Mouse (Mus musculus): ENCODE results near the gene Cmtm8.

Cmtm8 gene

GRCm38 (mm10) chr9:114785432-114786125 is 58.4 kb downstream of the Cmtm8 start:
- no peak for DNase-seq

- DNase-seq = peak; percentile 77
These were observed 62.3 kb downstream of the Cmtm8 start, which contains the start of gene Cmtm7 for GRCm38 (mm10) chr9:114781526-114782212. Cmtm7 (minus strand) TSS chr9:114781856.

GRCm38 (mm10) chr9:114780746-114781525 is 63.0 kb downstream of the Cmtm8 start:
- peak; percentile 40 for DNase-seq

- DNase-seq = no peak
These were observed 63.8 kb downstream of the Cmtm8 start for GRCm38 (mm10) chr9:114779984-114780745.

GRCm38 (mm10) chr9:114778877-114779276 is 65.1 kb downstream of the Cmtm8 start:
- no peak for DNase-seq

GRCm38 (mm10) chr9:114778047-114778390 is 65.9 kb downstream of the Cmtm8 start:
- DNase-seq = no peak

- no peak for DNase-seq
These were observed 66.5 kb downstream of the Cmtm8 start for GRCm38 (mm10) chr9:114777178-114778046.

- DNase-seq = no peak
These were observed 67.6 kb downstream of the Cmtm8 start for GRCm38 (mm10) chr9:114776361-114776760.

GRCm38 (mm10) chr9:114775272-114775671 is 68.7 kb downstream of the Cmtm8 start:
- DNase-seq = no peak

- no peak for DNase-seq
These were observed 69.3 kb downstream of the Cmtm8 start for GRCm38 (mm10) chr9:114774629-114775028.

- DNase-seq = no peak
These were observed 72.4 kb downstream of the Cmtm8 start for GRCm38 (mm10) chr9:114771565-114771964.

GRCm38 (mm10) chr9:114770224-114770623 is 73.7 kb downstream of the Cmtm8 start:
- DNase-seq = peak; percentile 76

GRCm38 (mm10) chr9:114768066-114768465 is 75.9 kb downstream of the Cmtm8 start:
- peak; percentile 52 for DNase-seq

GRCm38 (mm10) chr9:114767507-114767906 is 76.4 kb downstream of the Cmtm8 start:
- no peak for DNase-seq

GRCm38 (mm10) chr9:114767030-114767429 is 76.9 kb downstream of the Cmtm8 start:
- DNase-seq = no peak

- peak; percentile 62 for DNase-seq
These were observed 80.6 kb downstream of the Cmtm8 start for GRCm38 (mm10) chr9:114763341-114763740.

- no peak for DNase-seq
These were observed 82.1 kb downstream of the Cmtm8 start for GRCm38 (mm10) chr9:114761848-114762247.

- no peak for DNase-seq
These were observed 83.6 kb downstream of the Cmtm8 start for GRCm38 (mm10) chr9:114760353-114760752.

GRCm38 (mm10) chr9:114759886-114760285 is 84.1 kb downstream of the Cmtm8 start:
- DNase-seq = no peak

GRCm38 (mm10) chr9:114758801-114759200 is 85.2 kb downstream of the Cmtm8 start:
- DNase-seq = no peak

- no peak for DNase-seq
These were observed 85.7 kb downstream of the Cmtm8 start for GRCm38 (mm10) chr9:114758272-114758671.
